Mouse (Mus musculus) monocyte, adult 2 months (primary cell): ENCODE measurements around the gene Ddx24.
"Not testable (repeated sequence)": the region's sequence is repeated elsewhere in the genome, so short reads cannot be mapped to it uniquely, and the experiment has no call there.

Experiments used
- DNase-seq, 2 experiments: peaks; one replicate each; pipeline ENCODE4 v3.0.0; 2022; ENCODE audit warnings: low spot score in 2 of 2, low read depth in 1 of 2

Gene Ddx24

DNA sequence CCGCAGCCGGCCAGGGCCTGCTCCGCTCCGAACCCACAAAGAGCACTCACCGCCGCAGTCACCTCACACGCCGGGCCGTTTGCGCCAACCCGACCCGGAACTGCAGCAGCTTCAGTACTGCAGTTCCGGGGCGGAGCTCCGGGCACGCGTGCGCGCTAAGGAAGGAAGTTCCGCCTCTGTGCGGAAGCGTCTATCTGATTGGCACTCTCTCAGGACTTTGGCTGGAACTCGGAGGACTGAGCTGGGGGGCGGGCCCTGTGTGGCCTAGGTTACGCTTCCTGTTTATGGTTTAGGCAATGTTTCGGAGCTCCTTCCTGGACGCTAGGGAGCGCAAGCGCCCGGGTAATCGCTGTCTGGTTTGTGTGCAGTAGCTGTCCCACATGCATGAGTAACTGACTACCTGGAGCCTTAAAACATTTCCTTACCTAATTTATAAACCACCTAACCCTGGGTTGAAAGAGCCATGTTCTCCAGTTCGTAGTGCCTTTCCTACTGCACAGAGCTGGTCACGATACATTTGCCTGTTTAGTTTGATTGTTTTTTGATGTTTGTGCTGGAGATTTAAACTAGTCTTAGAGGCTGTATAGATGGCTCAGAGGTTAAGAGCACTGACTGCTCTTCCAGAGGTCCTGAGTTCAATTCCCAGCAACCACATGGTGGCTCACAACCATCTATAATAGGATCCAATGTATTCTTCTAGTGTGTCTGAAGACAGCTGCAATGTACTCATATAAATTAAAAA is at the start of gene Ddx24:
Gene Ddx24 (minus strand): TSS at position 102 of the 742 bp plus-strand sequence.
- DNase-seq, result peak; percentile 97

GRCm38 (mm10) chr12:103474481-103474880 is 48.9 kb upstream of the Ddx24 start:
- no peak for DNase-seq

DNA sequence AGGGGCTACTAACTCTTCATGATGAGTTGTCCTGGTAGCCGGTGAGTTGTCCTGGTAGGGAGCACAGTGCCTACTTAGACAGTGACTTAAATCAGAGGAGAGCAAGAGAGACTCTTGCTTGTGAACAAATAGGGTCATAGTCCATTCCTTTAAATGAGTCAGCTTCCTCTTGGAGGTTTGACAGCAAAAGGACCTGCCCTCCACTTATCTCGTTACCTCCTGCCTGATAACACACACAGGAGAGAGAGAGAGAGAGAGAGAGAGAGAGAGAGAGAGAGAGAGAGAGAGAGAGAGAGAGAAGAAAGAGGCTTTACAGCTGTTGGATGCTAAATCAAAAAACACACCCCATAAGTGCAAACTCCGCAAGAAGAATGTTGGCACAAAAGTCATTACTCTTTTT is 31.5 kb upstream of the Ddx24 start, which contains the start of gene Ifi27l2b:
Gene Ifi27l2b (minus strand): TSS at position 84 of the 400 bp plus-strand sequence.
- no peak for DNase-seq

GRCm38 (mm10) chr12:103456727-103457126 is 31.1 kb upstream of the Ddx24 start:
- not testable (repeated sequence) for DNase-seq

DNA sequence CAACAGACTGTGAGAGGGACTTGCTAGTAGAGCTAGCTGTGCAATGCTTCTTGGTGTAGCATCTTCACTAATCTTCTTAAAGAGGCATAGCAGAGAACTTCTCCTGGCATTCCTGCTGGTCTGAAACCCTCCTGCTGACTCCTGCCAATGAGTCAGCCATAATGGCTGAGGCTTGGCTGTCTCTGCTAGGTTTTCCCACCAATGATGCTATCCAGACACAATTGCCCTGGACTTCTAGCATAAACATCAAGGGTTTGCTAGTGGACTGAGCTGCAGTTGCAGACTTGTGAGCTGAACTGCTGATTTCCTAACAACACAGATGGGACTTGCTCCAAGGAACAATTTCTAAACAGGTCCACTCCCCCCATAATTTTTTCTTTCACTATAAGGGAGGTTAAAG is 27.7 kb upstream of the Ddx24 start:
- DNase-seq, result no peak

DNA sequence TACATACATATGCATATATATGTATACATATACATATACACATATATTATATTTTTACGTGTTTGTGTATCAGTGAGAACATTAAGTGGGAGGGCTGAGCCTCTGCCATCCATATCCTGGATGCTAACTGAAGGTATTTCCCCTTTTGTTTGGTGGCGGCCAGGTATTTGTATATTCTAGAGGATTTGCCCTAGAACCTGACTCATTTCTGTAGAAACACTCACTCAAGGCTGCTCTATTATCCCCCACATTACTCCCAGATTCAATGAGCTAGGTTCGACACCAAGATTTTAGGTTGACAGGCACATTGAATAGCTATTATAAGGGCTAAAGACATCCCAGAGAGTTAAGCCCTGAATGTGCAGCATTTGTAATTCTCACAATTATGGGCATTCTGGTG is 19.4 kb upstream of the Ddx24 start:
- no peak for DNase-seq

- DNase-seq, result not testable (repeated sequence)
Observed at GRCm38 (mm10) chr12:103444261-103444660, 18.6 kb upstream of the Ddx24 start.

DNA sequence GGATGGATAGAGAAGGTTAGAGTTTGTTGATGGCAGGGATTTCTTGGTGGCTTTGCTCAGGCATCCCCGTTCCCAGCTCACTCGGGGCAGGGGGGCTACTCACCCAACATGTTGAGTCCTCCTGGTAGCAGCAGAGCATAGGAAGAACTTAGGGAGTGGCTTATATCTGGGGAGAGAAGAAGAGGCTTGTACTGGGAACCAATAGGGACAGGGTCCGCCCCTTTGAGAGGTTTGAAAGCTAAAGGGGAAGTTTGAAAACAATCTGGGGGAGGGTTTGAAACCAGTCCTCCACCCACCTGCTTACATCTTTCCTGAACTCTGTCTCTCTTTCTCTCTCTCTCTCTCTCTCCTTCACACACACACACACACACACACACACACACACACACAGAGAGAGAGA is 17.9 kb upstream of the Ddx24 start, which contains the start of gene Ifi27l2a:
Gene Ifi27l2a (minus strand): TSS at position 157 of the 400 bp plus-strand sequence.
- DNase-seq, result no peak

DNA sequence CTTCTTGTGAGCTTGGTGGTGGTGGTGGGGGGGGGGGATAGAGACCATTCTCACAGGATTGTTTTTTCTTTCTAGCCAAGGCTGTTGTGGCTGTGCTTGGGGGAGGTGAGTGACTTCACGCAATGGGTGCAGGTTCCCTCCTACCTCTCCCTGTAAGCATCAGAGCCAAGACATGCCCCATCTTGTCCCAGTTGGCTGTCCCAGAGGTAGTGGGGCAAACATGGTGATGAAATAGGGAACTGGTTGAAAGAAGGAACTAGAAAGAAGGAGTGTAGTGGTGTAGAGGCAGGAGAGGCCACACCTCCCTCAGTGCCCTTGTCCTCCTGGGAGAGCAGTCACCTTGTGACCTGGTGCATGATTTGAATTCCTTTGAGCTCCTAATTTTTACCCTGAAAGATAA is 12.0 kb upstream of the Ddx24 start:
- DNase-seq, result no peak

DNA sequence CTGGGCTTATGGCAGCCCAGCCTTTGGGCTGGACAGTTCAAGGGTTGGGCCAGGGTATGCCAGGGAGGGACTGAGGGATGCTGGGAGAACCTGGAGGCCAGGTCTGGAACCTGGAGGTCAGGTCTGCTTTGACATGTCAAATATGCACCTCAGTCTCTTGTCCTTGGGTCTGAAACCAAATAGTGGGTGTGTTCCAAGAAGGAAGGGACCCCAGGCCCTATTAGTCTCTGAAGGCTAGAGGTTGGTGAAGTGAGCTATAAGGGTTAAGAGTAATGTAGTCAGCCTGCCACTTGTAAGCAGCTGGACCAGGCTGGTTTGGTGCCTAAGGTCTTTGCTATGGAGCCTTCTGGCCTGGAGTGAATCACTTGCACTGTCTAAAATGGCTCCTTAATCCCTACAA is 9.2 kb upstream of the Ddx24 start:
- DNase-seq, result no peak

DNA sequence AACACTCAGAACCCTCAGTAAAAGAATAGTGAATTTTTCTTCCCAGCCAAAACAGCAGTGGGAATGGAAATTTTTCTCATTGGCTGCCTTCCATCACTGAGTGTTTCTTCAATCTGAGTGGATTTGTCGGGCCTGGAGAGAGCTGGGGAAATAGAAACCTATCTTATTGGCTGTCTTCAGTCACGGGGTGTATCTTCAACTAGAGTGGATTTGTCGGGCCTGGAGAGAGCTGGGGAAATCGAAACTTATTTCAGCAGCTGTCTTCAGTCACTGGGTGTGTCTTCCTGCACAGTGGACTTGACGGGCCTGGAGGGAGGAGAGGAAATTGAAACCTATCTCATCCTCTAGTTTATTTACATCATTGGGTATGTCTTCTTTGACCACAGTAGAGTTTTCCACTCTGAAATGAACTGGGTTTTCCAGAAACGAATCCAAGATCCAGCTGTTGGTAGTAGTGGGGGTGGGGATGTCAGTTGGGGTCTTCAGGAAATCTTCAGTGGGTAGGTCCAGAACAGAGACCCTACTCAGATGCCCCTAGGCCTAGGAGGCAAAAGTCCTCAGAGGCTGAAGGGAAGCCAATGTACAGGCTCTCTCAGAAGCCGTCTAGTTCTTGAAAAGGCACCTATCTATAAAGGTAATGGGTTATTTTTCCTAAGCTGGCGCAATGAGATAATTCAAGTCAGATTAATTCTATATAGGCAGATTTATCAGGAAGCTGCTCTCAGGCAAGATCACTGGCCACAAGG is 8.5 kb upstream of the Ddx24 start, which contains the start of gene Ifi27:
Gene Ifi27 (plus strand): TSS at position 226 of the 746 bp plus-strand sequence.
- peak; percentile 43 to 50 for DNase-seq

DNA sequence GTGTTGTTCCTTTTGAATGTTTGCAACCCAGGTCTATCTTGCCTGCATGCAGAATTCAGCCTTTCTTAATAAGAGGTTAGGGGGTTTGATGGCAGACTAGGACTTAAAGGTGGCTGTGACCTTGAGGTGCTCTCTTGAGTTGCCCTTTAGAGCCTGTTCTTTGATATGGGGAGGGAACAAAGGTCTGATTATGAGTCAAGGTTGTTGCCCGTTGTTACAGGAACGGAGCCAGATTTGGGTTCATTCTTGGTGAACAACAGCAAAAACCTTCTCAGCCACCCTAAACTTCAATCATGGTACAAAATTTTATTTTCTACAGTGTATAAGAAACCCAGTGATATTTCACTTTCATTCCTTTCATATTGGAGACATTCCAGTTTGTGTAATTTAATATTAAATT is 7.8 kb upstream of the Ddx24 start:
- DNase-seq, result no peak

- DNase-seq, result no peak
Observed at GRCm38 (mm10) chr12:103426710-103427109, 1.1 kb upstream of the Ddx24 start.

GRCm38 (mm10) chr12:103425016-103425728 is 458 bp downstream of the Ddx24 start:
- no peak for DNase-seq

GRCm38 (mm10) chr12:103408144-103408543 is 17.5 kb downstream of the Ddx24 start:
- DNase-seq, result no peak

GRCm38 (mm10) chr12:103407720-103408119 is 17.9 kb downstream of the Ddx24 start, which contains the start of gene 9330161L09Rik:
TSS of gene 9330161L09Rik (minus strand) at chr12:103407820.
- DNase-seq, result no peak

DNA sequence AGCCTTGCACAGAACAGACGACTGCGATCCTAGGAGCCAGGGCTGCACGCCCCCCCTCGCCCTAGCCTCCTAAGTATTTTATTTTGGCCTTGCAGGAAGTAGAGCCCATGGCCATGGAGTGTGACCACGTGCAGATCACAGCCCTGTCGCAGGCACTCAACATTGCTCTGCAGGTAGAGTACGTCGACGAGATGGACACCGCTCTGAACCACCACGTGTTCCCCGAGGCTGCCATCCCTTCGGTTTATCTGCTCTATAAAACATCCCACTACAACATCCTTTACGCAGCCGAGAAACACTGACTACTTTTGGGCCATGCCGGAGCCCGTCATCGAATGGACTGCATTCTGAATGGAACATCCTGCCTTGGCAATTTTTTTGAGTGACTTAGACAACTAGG is 21.5 kb downstream of the Ddx24 start:
- DNase-seq, result no peak

GRCm38 (mm10) chr12:103396751-103397150 is 28.9 kb downstream of the Ddx24 start:
- no peak for DNase-seq

DNA sequence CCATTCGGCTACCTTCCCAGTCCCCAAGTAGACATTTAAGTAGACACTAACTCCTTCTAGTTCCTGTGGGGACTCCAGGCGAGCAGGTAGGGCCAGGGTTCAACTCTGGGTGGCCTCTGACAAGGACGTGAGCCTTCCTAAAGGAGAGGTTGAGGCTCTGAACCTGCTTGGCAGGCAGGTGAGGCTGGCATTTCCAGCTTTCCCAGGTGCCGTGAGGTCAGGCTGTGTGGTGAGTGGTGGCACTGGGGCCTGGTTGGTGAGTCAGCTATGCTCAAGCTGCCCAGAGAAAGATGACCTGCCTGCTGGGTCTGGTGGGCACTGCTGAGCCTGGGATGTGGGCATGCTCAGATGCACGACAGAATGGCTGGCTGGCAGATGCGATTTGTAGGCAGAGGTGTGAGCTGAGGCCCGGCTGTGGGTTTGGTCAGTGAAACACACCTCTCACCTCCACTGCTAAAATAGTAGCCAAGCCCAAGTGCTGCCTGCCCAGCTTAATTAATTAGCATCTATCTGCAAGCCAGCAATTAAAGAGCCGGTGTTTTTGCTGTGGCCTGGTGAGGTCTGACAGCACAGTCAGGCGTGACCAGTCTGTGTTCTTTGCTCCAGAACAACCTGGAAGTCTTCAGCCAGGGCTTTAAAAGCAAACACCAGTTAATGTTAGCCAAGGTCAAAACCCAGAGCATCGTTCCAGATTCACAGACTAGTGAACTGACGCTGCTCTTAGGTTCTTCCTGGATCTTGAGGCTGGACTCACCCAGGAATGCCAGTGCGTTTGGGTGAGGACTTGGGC is 29.9 kb downstream of the Ddx24 start:
- DNase-seq, result no peak

GRCm38 (mm10) chr12:103393528-103393927 is 32.1 kb downstream of the Ddx24 start:
- DNase-seq, result no peak

- no peak for DNase-seq
Observed at GRCm38 (mm10) chr12:103391098-103391497, 34.5 kb downstream of the Ddx24 start.
